Mouse (Mus musculus): ENCODE results near the gene Crk.

DNA sequence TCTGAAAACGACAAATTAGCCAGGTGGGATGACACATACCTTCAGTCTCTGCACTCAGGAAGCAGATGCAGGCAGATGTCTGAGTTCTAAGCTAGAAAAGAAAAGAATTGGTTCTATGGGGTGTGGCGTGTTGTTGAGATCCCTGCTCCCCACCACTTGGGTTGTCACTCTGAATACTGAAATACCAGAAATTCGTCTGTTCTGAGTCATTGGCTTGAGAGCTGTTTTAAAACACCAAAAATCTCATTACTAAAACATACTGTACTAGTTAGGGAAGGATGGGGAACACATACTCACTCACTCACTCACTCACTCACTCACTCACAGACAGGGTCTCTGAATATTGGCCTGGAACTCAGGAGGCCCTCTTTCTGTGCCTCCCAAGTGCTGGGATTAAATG, 57.9 kb downstream of the Crk start:
- TF ChIP-seq CTCF (IDR thresholded peaks at IDR 0.05; ENCODE audit: low read depth, low read length) (no peak), POLR2A (IDR thresholded peaks at IDR 0.05; ENCODE audit: insufficient read depth, low read length) (no peak)
